Mouse (Mus musculus): Measurements from ENCODE around the gene Sowahd. TPM values are rescaled to one million over a fixed set of nuclear protein-coding genes. Genes with fewer than 3 reads are reported as not detected.
A peak's percentile ranks its signal among the peaks of the same experiment; 100 is the strongest.
"Not testable (repeated sequence)": the region's sequence is repeated elsewhere in the genome, so short reads cannot be mapped to it uniquely, and the experiment has no call there.

Sowahd gene
- polyA plus RNA-seq, 1 experiment from 2014 or later: not detected

GRCm38 (mm10) chrX:37067299-37067698, 18.7 kb downstream of the Sowahd start:
- TF ChIP-seq CTCF (IDR thresholded peaks at IDR 0.05): no peak
- in situ Hi-C loops (cut with MboI; ENCODE audit: low pct_unique_long_range_greater_than_20kb): no loop called here
- DNase-seq (ENCODE audit: low read depth, low spot score): no peak
- POLR2A ChIA-PET: no interaction called here
- H3K27me3 ChIP-seq: no peaks in the 10 kb centered on the region
- no peak for ATAC-seq
- CTCF ChIA-PET: no interaction called here

GRCm38 (mm10) chrX:37068766-37069165, 20.1 kb downstream of the Sowahd start:
- in situ Hi-C loops (cut with MboI; ENCODE audit: low pct_unique_long_range_greater_than_20kb): no loop called here
- POLR2A ChIA-PET: no interaction called here

GRCm38 (mm10) chrX:37074262-37074892, 25.7 kb downstream of the Sowahd start:
- no peak for ATAC-seq

More at GRCm38 (mm10) chrX:37068766-37069165, 20.1 kb downstream of the Sowahd start:
- no peak for ATAC-seq
- no peak for DNase-seq (ENCODE audit: low read depth, low spot score)
- CTCF ChIA-PET: no interaction called here
- no peaks in the 10 kb centered on the region for H3K27me3 ChIP-seq
- TF ChIP-seq CTCF (IDR thresholded peaks at IDR 0.05): no peak

GRCm38 (mm10) chrX:37076651-37077050, 28.0 kb downstream of the Sowahd start:
- no peak for TF ChIP-seq CTCF (IDR thresholded peaks at IDR 0.05)

More at GRCm38 (mm10) chrX:37074262-37074892, 25.7 kb downstream of the Sowahd start:
- in situ Hi-C loops (cut with MboI; ENCODE audit: low pct_unique_long_range_greater_than_20kb): no loop called here
- ChIA-PET CTCF (no interaction called here), POLR2A (no interaction called here)
- TF ChIP-seq CTCF (IDR thresholded peaks at IDR 0.05): peak; percentile 85
- H3K27me3 ChIP-seq: no peaks in the 10 kb centered on the region
- DNase-seq (ENCODE audit: low read depth, low spot score): no peak

GRCm38 (mm10) chrX:37080345-37080744, 31.7 kb downstream of the Sowahd start:
- ATAC-seq; DNase-seq (ENCODE audit: low read depth, low spot score); H3K27me3 ChIP-seq; CTCF ChIA-PET; in situ Hi-C loops (cut with MboI; ENCODE audit: low pct_unique_long_range_greater_than_20kb): not testable (repeated sequence)
- POLR2A ChIA-PET: interaction anchor here (1.1 kb wide), 1 partner anchor 250 kb away, joined by 3 read pairs; no protein-coding TSS in a partner anchor

More at GRCm38 (mm10) chrX:37076651-37077050, 28.0 kb downstream of the Sowahd start:
- CTCF ChIA-PET: no interaction called here
- ATAC-seq (no peak), DNase-seq (ENCODE audit: low read depth, low spot score) (no peak)
- in situ Hi-C loops (cut with MboI; ENCODE audit: low pct_unique_long_range_greater_than_20kb): no loop called here
- no peaks in the 10 kb centered on the region for H3K27me3 ChIP-seq
- POLR2A ChIA-PET: no interaction called here

- ChIA-PET CTCF (no interaction called here), POLR2A (no interaction called here)
- DNase-seq (ENCODE audit: low read depth, low spot score): no peak
- ATAC-seq: no peak
- H3K27me3 ChIP-seq: peaks cover 9% of the 10 kb centered on the region
- no peak for TF ChIP-seq CTCF (IDR thresholded peaks at IDR 0.05)
- in situ Hi-C loops (cut with MboI; ENCODE audit: low pct_unique_long_range_greater_than_20kb): no loop called here
These were observed 32.5 kb downstream of the Sowahd start for GRCm38 (mm10) chrX:37081194-37081593.

GRCm38 (mm10) chrX:37084318-37084926, 35.8 kb downstream of the Sowahd start:
- DNase-seq (ENCODE audit: low read depth, low spot score) (no peak), ATAC-seq (no peak)
- in situ Hi-C loops (cut with MboI; ENCODE audit: low pct_unique_long_range_greater_than_20kb): no loop called here

GRCm38 (mm10) chrX:37084927-37085660, 36.4 kb downstream of the Sowahd start, which contains the start of gene Rpl39:
Rpl39 (minus strand) TSS chrX:37085402.
- in situ Hi-C loops (cut with MboI; ENCODE audit: low pct_unique_long_range_greater_than_20kb): no loop called here
- no peak for TF ChIP-seq CTCF (IDR thresholded peaks at IDR 0.05)
- ChIA-PET CTCF (interaction anchor here (1.2 kb wide), 1 partner anchor 9 kb away, joined by 3 read pairs; no protein-coding TSS in a partner anchor), POLR2A (interaction anchor here (0.9 kb wide), 1 partner anchor 286 kb away, joined by 4 read pairs; no protein-coding TSS in a partner anchor)
- ATAC-seq (peak; percentile 94), DNase-seq (ENCODE audit: low read depth, low spot score) (peak; percentile 41)
- H3K27me3 ChIP-seq: peaks cover 9% of the 10 kb centered on the region

More at GRCm38 (mm10) chrX:37084318-37084926, 35.8 kb downstream of the Sowahd start:
- ChIA-PET POLR2A (interaction anchor here (0.9 kb wide), 1 partner anchor 285 kb away, joined by 4 read pairs; no protein-coding TSS in a partner anchor), CTCF (no interaction called here)
- no peak for TF ChIP-seq CTCF (IDR thresholded peaks at IDR 0.05)
- peaks cover 9% of the 10 kb centered on the region for H3K27me3 ChIP-seq

- ChIA-PET POLR2A (interaction anchor here (0.9 kb wide), 1 partner anchor 286 kb away, joined by 4 read pairs; no protein-coding TSS in a partner anchor), CTCF (interaction anchor here (1.2 kb wide), 1 partner anchor 8 kb away, joined by 3 read pairs; no protein-coding TSS in a partner anchor)
- no peak for ATAC-seq
- DNase-seq (ENCODE audit: low read depth, low spot score): no peak
- H3K27me3 ChIP-seq: peaks cover 9% of the 10 kb centered on the region
- in situ Hi-C loops (cut with MboI; ENCODE audit: low pct_unique_long_range_greater_than_20kb): no loop called here
- TF ChIP-seq CTCF (IDR thresholded peaks at IDR 0.05): no peak
These were observed 37.0 kb downstream of the Sowahd start for GRCm38 (mm10) chrX:37085665-37086064.

- DNase-seq (ENCODE audit: low read depth, low spot score) (no peak), ATAC-seq (no peak)
- no peak for TF ChIP-seq CTCF (IDR thresholded peaks at IDR 0.05)
- ChIA-PET POLR2A (no interaction called here), CTCF (no interaction called here)
- in situ Hi-C loops (cut with MboI; ENCODE audit: low pct_unique_long_range_greater_than_20kb): no loop called here
- no peaks in the 10 kb centered on the region for H3K27me3 ChIP-seq
These were observed 40.1 kb downstream of the Sowahd start for GRCm38 (mm10) chrX:37088778-37089177.

Data from Patski (cell line).